Mouse (Mus musculus): ENCODE measurements around the gene Rabac1. TPM values are rescaled to one million over a fixed set of nuclear protein-coding genes. Genes with fewer than 3 reads are reported as not detected.

Gene Rabac1
- polyA plus RNA-seq (2016; fragmentation: Nextera tagmentation; extraction: Ambion mirVana) = 153 and 170 TPM in 2 replicates

DNA sequence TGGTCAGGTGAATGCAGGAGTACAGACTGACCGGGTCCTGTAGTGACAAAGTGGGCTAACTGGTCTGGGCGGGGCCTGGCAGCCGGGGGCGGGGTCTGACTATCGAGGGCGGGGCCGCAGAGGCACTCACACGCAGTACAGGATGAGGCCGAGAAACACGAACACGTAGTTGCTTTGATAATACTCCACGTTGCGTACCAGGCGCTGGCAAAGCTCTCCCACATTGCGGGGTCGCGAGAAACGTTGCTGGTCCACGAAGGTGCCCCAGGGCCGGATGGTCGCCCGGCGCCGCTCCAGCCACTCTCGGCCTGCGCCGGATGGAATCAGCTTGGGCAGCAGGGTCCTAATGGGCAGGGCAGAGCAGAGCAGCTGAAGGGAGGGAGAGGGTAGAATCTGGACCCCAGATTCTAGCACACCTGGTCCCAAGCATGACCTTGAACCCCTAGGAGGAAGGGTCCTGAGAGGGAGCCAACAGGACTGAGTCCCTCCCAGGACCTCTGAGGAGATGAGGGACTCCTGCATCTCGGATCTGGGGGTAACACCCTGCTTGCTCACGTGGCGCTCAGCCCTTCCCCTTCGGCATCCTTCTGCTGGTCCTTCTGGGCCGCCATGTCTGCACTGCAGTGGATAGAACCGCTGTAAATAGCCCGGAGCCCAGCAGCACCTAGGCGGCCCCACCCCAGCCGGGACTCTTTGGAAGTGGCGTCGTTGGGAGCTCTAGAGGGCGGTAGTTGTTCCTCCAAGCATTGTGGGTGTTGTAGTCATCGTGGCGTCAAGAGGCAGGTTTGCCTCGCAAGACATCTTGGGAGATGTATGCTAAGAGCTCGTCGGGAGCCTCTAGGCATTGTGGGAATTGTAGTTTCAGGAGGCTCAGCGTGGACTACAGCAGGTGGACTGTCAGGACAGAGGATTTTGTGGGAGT lies at the start of gene Rabac1:
Gene Rabac1 (minus strand): TSS at position 783 of the 922 bp plus-strand sequence.
- ATAC-seq (ENCODE audit: insufficient number of reproducible peaks, low FRiP score) = peak; percentile 95
- peak within 1 kb of the TSS; percentile 73 for H3K4me3 ChIP-seq
- H3K4me2 ChIP-seq = peak within 1 kb of the TSS; percentile 78
- WGBS = 0% methylated on average over 45 of the region's 45 CpGs
- no peaks in the 10 kb centered on the region for H3K27me3 ChIP-seq (replicated peaks)
- peaks cover 9% of the 10 kb centered on the region for H3K4me1 ChIP-seq (replicated peaks)
- peaks cover 14% of the 10 kb centered on the region; the same call in 1 of the 2 replicates for H3K36me3 ChIP-seq
- H3K9ac ChIP-seq = peak within 1 kb of the TSS; percentile 85
- no peaks in the 10 kb centered on the region for H3K9me3 ChIP-seq (replicated peaks)
- peak within 1 kb of the TSS; percentile 76 for H3K27ac ChIP-seq (ENCODE audit: poor library complexity, severe bottlenecking)

DNA sequence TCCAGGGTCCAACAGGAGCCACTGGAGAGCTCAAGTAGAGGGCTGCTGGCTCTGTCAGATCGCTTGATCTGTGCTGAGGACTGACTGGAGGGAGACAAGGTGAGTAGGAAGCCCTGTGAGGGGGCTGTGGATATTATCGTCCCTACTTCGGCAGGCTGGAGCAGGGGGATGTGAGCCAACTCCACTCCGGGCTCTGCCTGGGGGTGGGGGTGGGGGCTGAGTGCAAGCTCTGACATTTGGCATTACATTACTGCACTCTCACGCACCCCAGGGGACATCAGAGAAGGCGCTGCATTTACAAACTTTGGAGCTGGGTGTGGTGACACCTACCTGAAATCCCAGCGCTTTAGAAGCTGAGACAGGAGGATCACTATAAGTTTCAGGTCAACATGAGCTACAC lies 39.0 kb upstream of the Rabac1 start:
- peaks cover 75% of the 10 kb centered on the region for H3K27me3 ChIP-seq (replicated peaks)
- H3K4me2 ChIP-seq = no peak overlapping the region

DNA sequence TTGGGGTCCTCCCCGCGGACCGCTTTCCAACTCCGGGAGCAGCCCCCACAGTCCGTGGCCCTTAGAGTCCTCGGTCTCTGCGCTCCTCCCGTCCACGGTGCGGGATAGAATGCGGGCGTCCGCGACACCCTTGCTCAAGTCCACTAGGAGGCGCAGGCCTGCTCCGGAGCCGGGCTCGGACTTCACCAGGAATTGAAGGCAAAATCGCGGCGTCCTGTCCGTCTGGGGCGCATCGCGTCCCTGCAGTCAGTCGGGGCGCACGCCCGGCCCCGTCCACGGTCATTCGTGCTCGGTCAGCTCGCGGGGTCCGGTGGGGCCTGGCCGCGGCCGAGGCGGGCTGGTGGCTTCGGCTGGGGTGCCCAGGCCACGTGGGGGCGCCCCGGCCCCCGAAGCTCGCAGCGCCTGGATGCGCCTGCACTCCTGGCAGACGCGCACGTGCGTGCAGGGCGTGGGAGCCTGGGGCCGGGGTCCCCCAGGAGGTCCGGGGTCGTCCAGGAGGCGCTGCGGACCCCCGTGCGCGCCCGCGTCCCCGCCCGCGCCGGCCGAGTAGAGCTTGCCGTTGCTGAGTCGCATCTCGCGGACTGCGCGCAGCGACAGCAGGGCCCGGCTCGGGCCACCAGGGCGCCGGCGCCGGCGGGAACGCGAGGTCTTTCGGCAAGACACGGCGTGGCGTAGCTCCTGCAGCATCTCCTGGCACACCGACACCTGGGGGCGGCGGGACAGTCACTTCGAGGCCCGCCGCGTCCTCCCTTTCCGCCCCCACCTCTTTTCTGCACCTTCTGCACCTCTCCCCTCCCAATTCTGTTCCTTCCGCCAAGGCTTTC lies 37.7 kb upstream of the Rabac1 start:
- Histone ChIP-seq H3K27me3 (replicated peaks) (peaks cover 87% of the 10 kb centered on the region), H3K9ac (peak overlapping the region; percentile 38), H3K4me3 (peak overlapping the region; percentile 47), H3K27ac (ENCODE audit: poor library complexity, severe bottlenecking) (no peak overlapping the region), H3K4me2 (peak overlapping the region; percentile 83), H3K9me3 (replicated peaks) (no peaks in the 10 kb centered on the region), H3K36me3 (peaks cover 26% of the 10 kb centered on the region), H3K4me1 (replicated peaks) (peaks cover 29% of the 10 kb centered on the region)
- WGBS = 1% methylated on average over 94 of the region's 97 CpGs
- no peak for ATAC-seq (ENCODE audit: insufficient number of reproducible peaks, low FRiP score)

More for the DNA sequence above, 39.0 kb upstream of the Rabac1 start:
- ATAC-seq (ENCODE audit: insufficient number of reproducible peaks, low FRiP score) = no peak
- no peak overlapping the region for H3K9ac ChIP-seq
- peaks cover 38% of the 10 kb centered on the region for H3K36me3 ChIP-seq
- WGBS = 52% methylated on average over 7 of the region's 7 CpGs
- H3K27ac ChIP-seq (ENCODE audit: poor library complexity, severe bottlenecking) = no peak overlapping the region
- no peaks in the 10 kb centered on the region for H3K9me3 ChIP-seq (replicated peaks)
- peaks cover 22% of the 10 kb centered on the region for H3K4me1 ChIP-seq (replicated peaks)
- H3K4me3 ChIP-seq = no peak overlapping the region

DNA sequence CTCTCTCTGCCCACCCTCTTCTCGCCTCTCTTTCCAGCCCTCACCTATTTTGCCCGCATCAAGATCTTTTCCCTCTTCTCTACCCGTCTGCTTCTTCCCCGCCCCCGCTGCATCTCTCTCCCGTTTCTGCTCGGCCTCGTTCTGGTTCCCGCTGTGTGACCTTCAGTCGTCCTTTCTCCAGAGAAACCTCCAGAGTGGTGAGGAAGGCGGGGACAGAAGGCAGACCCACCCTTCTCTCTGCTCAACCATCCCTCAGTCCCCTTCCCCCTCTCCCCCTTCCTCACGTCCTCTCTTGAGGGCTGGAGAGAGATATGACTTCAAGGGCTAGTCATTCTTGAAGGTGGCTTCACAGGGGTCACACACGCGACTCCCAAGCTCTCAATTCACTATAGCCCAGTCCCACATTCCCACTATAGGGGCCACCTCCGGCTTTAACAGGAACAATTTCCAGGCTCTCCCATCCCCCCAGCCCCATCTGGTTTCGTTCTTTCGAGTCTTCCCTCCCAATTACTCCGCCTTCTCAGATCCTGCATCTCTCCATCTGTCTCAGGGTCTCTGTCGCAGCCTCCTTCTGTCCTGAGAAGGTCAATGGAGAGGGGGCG lies 36.6 kb upstream of the Rabac1 start:
- peak overlapping the region; percentile 20 for H3K4me3 ChIP-seq
- H3K4me1 ChIP-seq (replicated peaks) = peaks cover 37% of the 10 kb centered on the region
- H3K9me3 ChIP-seq (replicated peaks) = no peaks in the 10 kb centered on the region
- ATAC-seq (ENCODE audit: insufficient number of reproducible peaks, low FRiP score) = no peak
- 8% methylated on average over 20 of the region's 20 CpGs for WGBS
- peaks cover 14% of the 10 kb centered on the region for H3K36me3 ChIP-seq
- H3K27me3 ChIP-seq (replicated peaks) = peaks cover 98% of the 10 kb centered on the region
- H3K4me2 ChIP-seq = peak overlapping the region; percentile 51
- no peak overlapping the region for H3K27ac ChIP-seq (ENCODE audit: poor library complexity, severe bottlenecking)
- H3K9ac ChIP-seq = no peak overlapping the region

DNA sequence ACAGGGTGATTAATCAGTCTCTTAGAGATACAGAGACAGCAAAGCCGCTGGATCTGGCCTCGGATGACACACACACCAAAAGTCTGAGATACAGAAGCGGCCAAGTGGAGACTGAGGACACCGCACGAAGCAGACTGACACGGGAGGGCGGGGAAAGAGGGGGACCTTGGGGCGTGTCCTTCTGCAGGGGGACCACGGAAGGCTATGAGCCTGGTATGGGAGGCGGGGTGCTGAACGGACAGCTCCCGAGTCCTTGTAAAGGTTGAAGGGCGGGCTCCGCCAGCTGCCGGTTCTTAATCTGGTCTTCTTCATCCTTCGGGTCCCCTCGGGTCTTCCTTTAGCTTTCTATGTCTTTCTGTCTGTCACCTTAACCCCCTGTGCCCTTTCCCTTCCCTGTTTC lies 36.1 kb upstream of the Rabac1 start:
- no peak for ATAC-seq (ENCODE audit: insufficient number of reproducible peaks, low FRiP score)
- H3K4me1 ChIP-seq (replicated peaks) = peaks cover 37% of the 10 kb centered on the region
- H3K4me2 ChIP-seq = peak overlapping the region; percentile 51
- WGBS = under 1% methylated on average over 17 of the region's 17 CpGs
- H3K27ac ChIP-seq (ENCODE audit: poor library complexity, severe bottlenecking) = no peak overlapping the region
- no peak overlapping the region for H3K9ac ChIP-seq
- H3K9me3 ChIP-seq (replicated peaks) = no peaks in the 10 kb centered on the region
- H3K4me3 ChIP-seq = peak overlapping the region; percentile 20
- peaks cover 9% of the 10 kb centered on the region for H3K36me3 ChIP-seq
- peaks cover 100% of the 10 kb centered on the region for H3K27me3 ChIP-seq (replicated peaks)

DNA sequence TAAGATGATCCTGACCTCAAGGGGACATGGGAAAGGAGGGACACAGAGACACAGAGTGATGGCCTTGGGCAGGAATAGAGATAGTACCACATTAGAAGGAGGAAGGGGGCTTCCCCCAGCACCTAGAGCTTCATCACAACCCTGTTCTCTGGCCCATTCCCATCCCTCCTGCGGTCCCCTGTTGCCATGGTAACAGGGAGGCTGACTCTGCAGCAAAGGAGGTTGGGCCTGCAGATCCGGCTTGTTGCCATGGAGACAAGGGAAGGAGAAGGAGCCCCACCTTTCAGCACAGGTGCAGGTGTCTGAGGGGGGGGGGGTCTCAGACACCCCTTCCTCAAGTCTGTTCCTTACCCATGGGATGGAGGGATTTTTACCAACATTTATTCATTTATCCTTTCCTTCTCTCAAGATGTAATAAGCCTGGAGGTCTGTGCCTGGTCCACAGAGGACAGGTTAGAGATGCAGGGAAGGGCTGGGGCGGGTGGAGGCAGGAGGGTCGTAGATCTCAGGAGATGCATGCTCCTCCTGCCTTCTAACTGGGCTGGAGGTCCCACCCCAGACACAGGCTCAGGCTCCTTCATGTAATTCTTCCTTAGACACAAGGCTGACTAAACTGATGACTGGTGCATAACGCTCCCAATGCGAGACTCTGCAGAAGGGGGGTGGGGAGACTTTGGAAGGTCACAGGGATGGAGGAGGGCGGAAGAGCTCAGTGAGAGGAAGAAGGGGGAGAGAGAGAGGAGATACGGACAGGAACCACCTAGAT lies 35.2 kb upstream of the Rabac1 start:
- Histone ChIP-seq H3K27ac (ENCODE audit: poor library complexity, severe bottlenecking) (no peak overlapping the region), H3K4me2 (no peak overlapping the region), H3K27me3 (replicated peaks) (peaks cover 96% of the 10 kb centered on the region), H3K4me3 (no peak overlapping the region), H3K4me1 (replicated peaks) (peaks cover 41% of the 10 kb centered on the region), H3K36me3 (peaks cover under 1% of the 10 kb centered on the region; the same call in 1 of the 2 replicates), H3K9ac (no peak overlapping the region), H3K9me3 (replicated peaks) (no peaks in the 10 kb centered on the region)
- no peak for ATAC-seq (ENCODE audit: insufficient number of reproducible peaks, low FRiP score)
- WGBS = 23% methylated on average over 8 of the region's 8 CpGs

DNA sequence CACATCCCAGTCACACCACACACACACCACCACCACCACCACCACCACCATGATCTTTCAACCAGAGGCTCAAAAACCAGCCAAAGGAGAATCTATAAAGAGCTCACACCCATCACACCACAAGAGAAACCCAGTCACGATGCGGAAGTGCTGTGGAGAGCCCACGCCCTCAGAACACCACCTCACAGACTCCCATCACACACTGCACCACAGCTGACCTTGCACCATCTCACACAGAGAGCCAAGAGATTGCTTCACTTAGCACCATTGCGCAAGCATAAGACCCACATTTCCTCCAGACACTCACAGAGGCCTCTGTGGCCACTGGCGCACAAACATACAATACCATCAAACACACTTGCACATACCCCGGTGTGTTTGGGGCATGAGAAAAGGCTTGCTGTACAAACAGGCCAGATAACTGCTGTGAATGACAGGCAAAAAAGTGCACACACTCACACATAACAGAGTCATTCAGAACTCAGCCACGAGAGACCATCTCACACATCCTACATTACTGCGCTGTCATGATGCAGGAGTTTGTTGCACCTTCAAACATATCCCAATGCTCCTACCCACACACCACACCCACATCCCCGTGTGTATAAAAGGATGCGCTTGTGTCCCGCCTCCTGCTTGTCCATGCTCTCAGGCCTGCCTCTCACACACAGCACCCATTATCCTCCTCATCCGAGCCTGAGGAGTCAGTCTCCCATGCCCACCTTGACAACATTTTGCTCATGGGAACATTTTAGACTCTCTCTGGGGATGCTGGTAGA lies 34.2 kb upstream of the Rabac1 start:
- Histone ChIP-seq H3K4me3 (no peak overlapping the region), H3K4me2 (no peak overlapping the region), H3K9ac (no peak overlapping the region), H3K4me1 (replicated peaks) (peaks cover 41% of the 10 kb centered on the region), H3K9me3 (replicated peaks) (no peaks in the 10 kb centered on the region), H3K27me3 (replicated peaks) (peaks cover 90% of the 10 kb centered on the region), H3K27ac (ENCODE audit: poor library complexity, severe bottlenecking) (no peak overlapping the region), H3K36me3 (no peaks in the 10 kb centered on the region)
- no peak for ATAC-seq (ENCODE audit: insufficient number of reproducible peaks, low FRiP score)
- WGBS = 80% methylated on average over 12 of the region's 12 CpGs

DNA sequence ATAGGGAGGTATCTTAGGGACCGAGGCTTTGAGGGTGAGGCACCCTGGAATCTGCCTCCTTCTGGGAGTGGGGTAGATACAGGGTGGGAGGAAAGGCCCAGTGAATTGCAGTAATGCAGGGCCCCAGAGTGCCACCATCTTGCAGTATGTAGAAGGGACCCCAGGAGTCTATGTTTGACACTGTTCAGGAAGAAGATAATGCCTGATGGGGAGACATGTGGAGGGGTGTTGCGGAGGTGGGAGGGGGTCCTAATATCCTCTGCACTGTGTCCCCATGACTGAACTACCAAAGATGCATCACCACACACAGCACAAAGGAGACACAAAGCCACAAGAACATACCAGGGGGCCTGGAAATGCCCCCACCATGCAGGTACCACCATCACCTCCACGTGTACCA lies 33.6 kb upstream of the Rabac1 start:
- 0 out of 2 replicates have a peak, but pooled peaks have one; percentile 3 for ATAC-seq (ENCODE audit: insufficient number of reproducible peaks, low FRiP score)
- H3K9me3 ChIP-seq (replicated peaks) = no peaks in the 10 kb centered on the region

DNA sequence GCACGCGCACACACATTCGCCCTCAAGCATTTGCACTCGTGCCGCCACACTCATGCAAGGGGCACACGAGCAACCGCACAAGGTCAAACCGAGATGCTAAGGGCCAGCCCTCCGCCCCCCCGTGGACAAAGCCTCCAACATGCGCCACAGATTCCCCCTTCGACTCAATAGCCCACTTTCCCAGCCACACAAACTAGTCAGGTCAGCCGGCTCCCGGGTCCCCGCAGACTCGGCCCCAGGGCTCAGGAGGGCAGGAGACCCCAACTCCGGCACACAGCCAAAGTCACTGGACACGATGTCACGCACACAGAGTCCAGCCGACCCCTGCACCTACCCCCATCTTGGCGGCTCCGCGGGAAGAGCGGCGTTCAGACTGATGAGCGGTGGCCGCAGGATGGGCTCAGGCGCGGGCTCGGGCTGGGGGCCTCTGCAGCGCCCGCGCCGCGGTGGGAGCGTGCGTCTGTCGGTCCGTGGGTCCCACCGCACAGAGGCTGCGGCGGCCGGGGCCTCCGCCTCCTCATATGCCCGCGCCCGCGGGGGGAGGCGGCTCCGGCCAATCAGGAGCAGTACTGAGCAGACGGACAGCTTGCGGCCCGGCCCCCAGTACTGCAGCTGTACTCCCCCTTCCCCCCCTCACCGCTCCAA lies 33.0 kb upstream of the Rabac1 start, which contains the start of gene Atp1a3:
Gene Atp1a3 (minus strand): TSS at position 538 of the 645 bp plus-strand sequence.
- Histone ChIP-seq H3K4me1 (replicated peaks) (peaks cover 36% of the 10 kb centered on the region), H3K4me2 (peak within 1 kb of the TSS; percentile 64), H3K36me3 (no peaks in the 10 kb centered on the region), H3K27ac (ENCODE audit: poor library complexity, severe bottlenecking) (no peak within 1 kb of the TSS), H3K9ac (no peak within 1 kb of the TSS), H3K9me3 (replicated peaks) (no peaks in the 10 kb centered on the region), H3K4me3 (peak within 1 kb of the TSS; percentile 39), H3K27me3 (replicated peaks) (peaks cover 79% of the 10 kb centered on the region)
- peak; percentile 20; the same call in 1 of the 2 replicates for ATAC-seq (ENCODE audit: insufficient number of reproducible peaks, low FRiP score)
- 3% methylated on average over 54 of the region's 54 CpGs for WGBS

More for the DNA sequence above, 33.6 kb upstream of the Rabac1 start:
- Histone ChIP-seq H3K4me1 (replicated peaks) (peaks cover 41% of the 10 kb centered on the region), H3K4me3 (peak overlapping the region; percentile 39; the same call in 1 of the 2 replicates), H3K4me2 (peak overlapping the region; percentile 64; the same call in 1 of the 2 replicates), H3K27ac (ENCODE audit: poor library complexity, severe bottlenecking) (no peak overlapping the region), H3K36me3 (no peaks in the 10 kb centered on the region), H3K27me3 (replicated peaks) (peaks cover 86% of the 10 kb centered on the region), H3K9ac (no peak overlapping the region)
- WGBS = 80% methylated on average over 3 of the region's 3 CpGs

Measured in heart, embryonic 12.5 days (tissue).